Comparison of ENCODE assay signal across 29 mouse cellular contexts in the genomic region with DNA sequence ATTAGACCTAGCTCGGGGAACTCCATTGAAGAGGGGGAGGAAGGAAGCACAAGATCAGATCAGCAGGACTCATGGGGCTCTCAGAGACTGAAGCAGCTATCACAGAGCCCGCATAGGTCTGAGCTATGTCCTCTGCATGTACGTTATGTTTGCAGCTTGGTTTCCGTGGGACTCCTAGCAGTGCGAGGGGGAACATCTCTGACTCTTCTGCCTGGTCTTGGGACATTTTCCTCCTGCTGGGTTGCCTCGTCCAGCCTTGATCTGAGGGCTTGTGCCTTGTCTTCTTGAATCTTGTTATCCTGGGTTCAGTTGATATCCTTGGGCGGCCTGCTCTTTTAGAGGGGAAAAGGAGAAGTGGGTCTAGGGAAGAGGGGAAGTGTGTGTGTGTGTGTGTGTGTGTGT. TPM values are rescaled to one million over a fixed set of nuclear protein-coding genes. Genes with fewer than 3 reads are reported as not detected.
DNase-seq lines count a peak whose midpoint lies in the region; ATAC-seq lines count a peak whose summit lies in the region.
"Had no signal": no experiment of that assay in that cellular context is flagged by ENCODE, and none has a peak within 500 bp of the region (broad histone marks: within the 10 kb centered on the region; RNA-seq: fewer than 3 reads in every experiment).

No protein-coding gene starts in this region.

- no peak overlapping the region for H3K9ac ChIP-seq in forebrain, embryonic 14.5 days (ENCODE audit: low read length)
- H3K9ac ChIP-seq in midbrain, embryonic 15.5 days = no peak overlapping the region
- H3K9ac ChIP-seq in liver, embryonic 13.5 days = peak overlapping the region; percentile 75
- H3K9ac ChIP-seq: forebrain, embryonic 12.5 days; hindbrain, embryonic 14.5 days; limb, embryonic 13.5 days; lung, embryonic 14.5 days; neural tube, embryonic 15.5 days had no signal

- H3K4me3 ChIP-seq in forebrain, embryonic 10.5 days = no peak overlapping the region
- no peak overlapping the region for H3K4me3 ChIP-seq in forebrain, embryonic 14.5 days (ENCODE audit: low read depth, low read length)
- no peak overlapping the region for H3K4me3 ChIP-seq in midbrain, embryonic 10.5 days
- H3K4me3 ChIP-seq in midbrain, embryonic 15.5 days = no peak overlapping the region
- peak overlapping the region; percentile 37 for H3K4me3 ChIP-seq in liver, embryonic 13.5 days (replicated peaks)
- H3K4me3 ChIP-seq: embryonic facial prominence, embryonic 10.5 days; forebrain, embryonic 12.5 days; limb, embryonic 13.5 days; neural tube, embryonic 15.5 days had no signal

- H3K4me1 ChIP-seq in forebrain, embryonic 10.5 days = peaks cover 5% of the 10 kb centered on the region; the same call in 1 of the 2 replicates
- no peaks in the 10 kb centered on the region for H3K4me1 ChIP-seq in forebrain, embryonic 14.5 days (ENCODE audit: control insufficient read depth, insufficient read depth, low read length)
- H3K4me1 ChIP-seq in midbrain, embryonic 10.5 days = 0 out of 2 replicates have a peak, but pooled peaks cover 2% of the 10 kb centered on the region
- H3K4me1 ChIP-seq in midbrain, embryonic 15.5 days = no peaks in the 10 kb centered on the region
- H3K4me1 ChIP-seq in liver, embryonic 13.5 days (replicated peaks) = peaks cover 72% of the 10 kb centered on the region
- H3K4me1 ChIP-seq: embryonic facial prominence, embryonic 10.5 days; limb, embryonic 13.5 days; neural tube, embryonic 15.5 days had no signal

- no peak for ATAC-seq in forebrain, embryonic 14.5 days
- no peak for ATAC-seq in midbrain, embryonic 15.5 days (replicated peaks)
- no peak for ATAC-seq in liver, embryonic 13.5 days (ENCODE audit: low read depth)
- peak; percentile 21 for ATAC-seq in megakaryocyte progenitor cell, adult 5-6 weeks (replicated peaks; ENCODE audit: poor library complexity)
- ATAC-seq: inflammation-experienced regulatory T-cells, adult 6 months had no signal

- no peak for DNase-seq in forebrain, embryonic 10.5 days (ENCODE audit: extremely low spot score, low spot score)
- no peak for DNase-seq in forebrain, embryonic 14.5 days (ENCODE audit: low spot score)
- no peak for DNase-seq in midbrain, embryonic 10.5 days (ENCODE audit: low spot score)
- no peak for DNase-seq in liver, embryonic 13.5 days
- no peak for DNase-seq in kidney, adult 18-20 months
- no peak for DNase-seq in kidney, postnatal 14 days
- DNase-seq: adrenal gland, postnatal 25 days; cerebellum, adult 9-10 months; heart, postnatal 14 days; kidney, adult 8-10 months; kidney, postnatal 10 days; layer of hippocampus, postnatal 36 days; lung, embryonic 14.5 days; right cerebral cortex, adult 18-20 months; right cerebral cortex, postnatal 4 days; thymus, postnatal 25 days had no signal

- no peaks in the 10 kb centered on the region for H3K9me3 ChIP-seq in forebrain, embryonic 10.5 days
- H3K9me3 ChIP-seq in forebrain, embryonic 14.5 days (replicated peaks; ENCODE audit: control insufficient read depth, low read length) = no peaks in the 10 kb centered on the region
- no peaks in the 10 kb centered on the region for H3K9me3 ChIP-seq in midbrain, embryonic 10.5 days (replicated peaks)
- no peaks in the 10 kb centered on the region for H3K9me3 ChIP-seq in midbrain, embryonic 15.5 days
- H3K9me3 ChIP-seq in liver, embryonic 13.5 days (replicated peaks) = no peaks in the 10 kb centered on the region
- H3K9me3 ChIP-seq: embryonic facial prominence, embryonic 10.5 days; forebrain, embryonic 12.5 days; limb, embryonic 13.5 days; neural tube, embryonic 15.5 days had no signal

- WGBS in forebrain, embryonic 10.5 days = 90% methylated on average over 7 of the region's 7 CpGs
- 87% methylated on average over 7 of the region's 7 CpGs for WGBS in forebrain, embryonic 14.5 days
- 88% methylated on average over 7 of the region's 7 CpGs for WGBS in midbrain, embryonic 10.5 days
- WGBS in midbrain, embryonic 15.5 days = 81% methylated on average over 7 of the region's 7 CpGs
- 16% methylated on average over 7 of the region's 7 CpGs for WGBS in liver, embryonic 13.5 days (ENCODE audit: insufficient replicate concordance)

- H3K4me2 ChIP-seq in forebrain, embryonic 14.5 days (ENCODE audit: low read length) = no peak overlapping the region
- H3K4me2 ChIP-seq in midbrain, embryonic 15.5 days = no peak overlapping the region
- H3K4me2 ChIP-seq in liver, embryonic 13.5 days = peak overlapping the region; percentile 67
- H3K4me2 ChIP-seq: forebrain, embryonic 12.5 days; hindbrain, embryonic 14.5 days; limb, embryonic 13.5 days; lung, embryonic 14.5 days; neural tube, embryonic 15.5 days had no signal

- no peaks in the 10 kb centered on the region for H3K36me3 ChIP-seq in forebrain, embryonic 10.5 days (replicated peaks)
- H3K36me3 ChIP-seq in forebrain, embryonic 14.5 days (ENCODE audit: control insufficient read depth, insufficient read depth, low read length) = no peaks in the 10 kb centered on the region
- no peaks in the 10 kb centered on the region for H3K36me3 ChIP-seq in midbrain, embryonic 10.5 days
- H3K36me3 ChIP-seq in midbrain, embryonic 15.5 days (replicated peaks) = no peaks in the 10 kb centered on the region
- no peaks in the 10 kb centered on the region for H3K36me3 ChIP-seq in liver, embryonic 13.5 days
- H3K36me3 ChIP-seq: embryonic facial prominence, embryonic 10.5 days; forebrain, embryonic 12.5 days; limb, embryonic 13.5 days; neural tube, embryonic 15.5 days had no signal

- H3K27ac ChIP-seq in forebrain, embryonic 10.5 days = peak overlapping the region; percentile 61; the same call in 1 of the 2 replicates
- no peak overlapping the region for H3K27ac ChIP-seq in forebrain, embryonic 14.5 days (ENCODE audit: low read depth, low read length)
- 0 out of 2 replicates have a peak overlapping the region, but pooled peaks have one; percentile 23 for H3K27ac ChIP-seq in midbrain, embryonic 10.5 days (replicated peaks)
- H3K27ac ChIP-seq in midbrain, embryonic 15.5 days = no peak overlapping the region
- H3K27ac ChIP-seq in liver, embryonic 13.5 days = peak overlapping the region; percentile 99
- H3K27ac ChIP-seq: embryonic facial prominence, embryonic 10.5 days; forebrain, embryonic 12.5 days; hindbrain, embryonic 14.5 days; limb, embryonic 13.5 days; neural tube, embryonic 15.5 days had no signal

- no peaks in the 10 kb centered on the region for H3K27me3 ChIP-seq in forebrain, embryonic 10.5 days (ENCODE audit: poor library complexity, severe bottlenecking)
- H3K27me3 ChIP-seq in forebrain, embryonic 14.5 days (replicated peaks; ENCODE audit: control insufficient read depth, insufficient read depth, low read length) = no peaks in the 10 kb centered on the region
- no peaks in the 10 kb centered on the region for H3K27me3 ChIP-seq in midbrain, embryonic 10.5 days (ENCODE audit: low read depth, poor library complexity, severe bottlenecking)
- no peaks in the 10 kb centered on the region for H3K27me3 ChIP-seq in midbrain, embryonic 15.5 days (replicated peaks)
- no peaks in the 10 kb centered on the region for H3K27me3 ChIP-seq in liver, embryonic 13.5 days
- H3K27me3 ChIP-seq: forebrain, embryonic 12.5 days; limb, embryonic 13.5 days; neural tube, embryonic 15.5 days had no signal

RNA-seq across cellular contexts. Expression of a gene that starts 53.6 kb away (rescaled TPM):
- 0.58 and 0.76 TPM in 2 replicates for polyA plus RNA-seq in forebrain, embryonic 10.5 days (2016; fragmentation: Nextera tagmentation; extraction: Ambion mirVana)
- polyA plus RNA-seq in forebrain, embryonic 14.5 days (2014; fragmentation: Nextera tagmentation; extraction: Ambion mirVana) = not detected in 2 replicates
- 0.47 and 0.68 TPM in 2 replicates for polyA plus RNA-seq in midbrain, embryonic 10.5 days (2016; fragmentation: Nextera tagmentation; extraction: Ambion mirVana)
- polyA plus RNA-seq in midbrain, embryonic 15.5 days (2015; fragmentation: Nextera tagmentation; extraction: Ambion mirVana) = 0.06 and 0.19 TPM in 2 replicates
- polyA plus RNA-seq in liver, embryonic 13.5 days (2015; fragmentation: Nextera tagmentation; extraction: Ambion mirVana) = 6.4 TPM in 2 replicates
- total RNA-seq in megakaryocyte progenitor cell, adult 5-6 weeks (2015) = 0.51 and 0.64 TPM in 2 replicates
- total RNA-seq in megakaryocyte progenitor cell, adult 5-6 weeks (2017) = 1.2 and 1.8 TPM in 2 replicates
- total RNA-seq: adrenal gland, postnatal 25 days; heart, adult 8-10 months; heart, postnatal 14 days; layer of hippocampus, adult 18-20 months; layer of hippocampus, postnatal 36 days; left cerebral cortex, postnatal 25 days had no signal
- polyA plus RNA-seq: cortical plate, adult 2 months; forebrain, embryonic 12.5 days; frontal cortex, adult 2 months; hindbrain, embryonic 14.5 days; inflammation-experienced regulatory T-cells, adult 6 months; neural tube, embryonic 15.5 days had no signal

Comparison
In these comparisons a context has a peak if more than half of its experiments do, and no peak if none do; other contexts are left out.
1. H3K27ac ChIP-seq: peak in forebrain, embryonic 10.5 days (single experiment), midbrain, embryonic 10.5 days (single experiment) and liver, embryonic 13.5 days (single experiment); none in forebrain, embryonic 14.5 days (single experiment) and midbrain, embryonic 15.5 days (single experiment).